Mouse (Mus musculus) midbrain, embryonic 14.5 days (tissue): ENCODE results near the gene Egln1. TPM values are rescaled to one million over a fixed set of nuclear protein-coding genes. Genes with fewer than 3 reads are reported as not detected.

ENCODE experiments used
- ATAC-seq: fragments of 200-750 bp; cut with Nextera tagmentation; 2 replicates; pipeline ENCODE4 v1.8.0; 2017; ENCODE audit warnings: moderate number of reproducible peaks, moderate library complexity; ENCODE audit not compliant: low FRiP score, low TSS enrichment
- DNase-seq: peaks from one replicate; pipeline ENCODE4 v3.0.0-alpha.2; 2015
- H3K27ac ChIP-seq: fragments of 300-500 bp; sonication (generic); replicated peaks from 2 replicates; pipeline ENCODE4 v1.5.1; 2014; ENCODE audit warnings: mild to moderate bottlenecking, low read depth, low read length, moderate library complexity
- H3K27me3 ChIP-seq: fragments of 300-500 bp; sonication (generic); 2 replicates; pipeline ENCODE4 v1.6.1; 2014; ENCODE audit warnings: low read length, control low read depth, mixed read lengths; ENCODE audit not compliant: control insufficient read depth, insufficient read depth
- H3K36me3 ChIP-seq: fragments of 300-500 bp; sonication (generic); 2 replicates; pipeline ENCODE4 v1.6.1; 2014; ENCODE audit warnings: low read length, control low read depth; ENCODE audit not compliant: control insufficient read depth, insufficient read depth
- H3K4me1 ChIP-seq: fragments of 300-500 bp; sonication (generic); 2 replicates; pipeline ENCODE4 v1.6.1; 2014; ENCODE audit warnings: mild to moderate bottlenecking, antibody characterized with exemption, low read length, control low read depth; ENCODE audit not compliant: control insufficient read depth, insufficient read depth
- H3K4me2 ChIP-seq: fragments of 300-500 bp; sonication (generic); 2 replicates; pipeline ENCODE4 v1.6.1; 2014; ENCODE audit warnings: mild to moderate bottlenecking, low read length, moderate library complexity
- H3K4me3 ChIP-seq: fragments of 300-500 bp; sonication (generic); replicated peaks from 2 replicates; pipeline ENCODE4 v1.5.1; 2014; ENCODE audit warnings: low read depth, low read length
- H3K9ac ChIP-seq: fragments of 300-500 bp; sonication (generic); replicated peaks from 2 replicates; pipeline ENCODE4 v1.6.1; 2014; ENCODE audit warnings: mild to moderate bottlenecking, low read length, moderate library complexity
- H3K9me3 ChIP-seq: fragments of 300-500 bp; sonication (generic); 2 replicates; pipeline ENCODE4 v1.6.1; 2016; ENCODE audit warnings: low read length, control low read depth, mixed read lengths; ENCODE audit not compliant: control insufficient read depth
- WGBS: fragments of 180-500 bp; shearing (Covaris S2); extraction: QIAGEN DNeasy Blood & Tissue Kit; methylation state at CpG from one replicate; pipeline ENCODE4 v1.1.7; 2014; 5-methylcytosine and 5-hydroxymethylcytosine counted together
- polyA plus RNA-seq: library from polyadenylated mRNA; unstranded; fragments of >200 nt; fragmentation: Nextera tagmentation; extraction: Ambion mirVana; gene quantifications from 2 replicates; pipeline ENCODE4 v1.2.1, GENCODE M21; 2014

The Egln1 gene
- polyA plus RNA-seq, 1 experiment from 2014 or later = 25.1 TPM

DNA sequence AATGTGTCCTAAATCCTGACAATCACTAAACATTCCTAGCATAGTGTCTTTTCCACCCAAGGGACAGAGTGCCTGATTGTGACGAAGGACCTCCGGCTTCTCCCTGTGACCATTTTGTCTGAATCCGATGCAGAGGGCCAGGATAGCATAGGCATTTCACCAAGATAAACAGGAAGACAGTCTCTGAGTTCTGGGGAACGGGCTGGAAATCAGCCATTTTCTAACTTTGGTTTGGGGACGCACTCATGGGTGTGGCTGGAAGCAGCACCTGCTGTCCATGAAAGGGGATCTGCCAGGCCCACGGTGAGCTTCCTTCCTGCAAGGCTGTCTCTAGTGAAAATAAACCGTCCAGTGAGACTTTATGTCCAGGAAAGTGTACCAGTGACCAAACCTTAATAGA, 4.1 kb upstream of the Egln1 start:
- H3K27ac ChIP-seq = no peak overlapping the region
- H3K4me3 ChIP-seq = no peak overlapping the region
- no peaks in the 10 kb centered on the region for H3K36me3 ChIP-seq
- peaks cover 8% of the 10 kb centered on the region for H3K4me1 ChIP-seq
- no peaks in the 10 kb centered on the region for H3K27me3 ChIP-seq
- DNase-seq (no peak), ATAC-seq (no peak)
- no peaks in the 10 kb centered on the region for H3K9me3 ChIP-seq
- H3K9ac ChIP-seq = no peak overlapping the region
- no peak overlapping the region for H3K4me2 ChIP-seq
- 90% methylated on average over 7 of the region's 7 CpGs for WGBS

DNA sequence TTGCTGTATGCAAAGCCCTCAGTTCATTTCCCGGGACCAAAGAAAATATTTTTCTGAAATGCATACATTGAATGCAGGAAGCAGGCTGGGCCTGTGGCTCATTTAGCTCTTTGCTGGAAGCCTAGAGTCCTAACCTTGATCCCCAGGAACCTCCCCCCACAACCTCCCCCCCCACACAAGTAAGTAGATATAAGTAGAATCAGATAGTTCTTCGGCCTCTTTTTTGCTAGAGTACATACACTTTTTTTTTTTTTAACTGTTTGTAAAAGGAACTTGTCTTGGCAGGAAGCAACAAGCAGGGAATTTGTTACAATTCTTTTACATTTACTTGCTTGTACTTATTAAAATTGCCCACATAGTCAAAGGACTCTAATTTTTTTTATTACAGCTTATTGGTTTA, 1.7 kb upstream of the Egln1 start:
- H3K27me3 ChIP-seq = no peaks in the 10 kb centered on the region
- no peaks in the 10 kb centered on the region for H3K9me3 ChIP-seq
- peak overlapping the region; percentile 95; the same call in 1 of the 2 replicates for H3K9ac ChIP-seq
- no peak for DNase-seq
- peak overlapping the region; percentile 94 for H3K4me2 ChIP-seq
- H3K4me1 ChIP-seq = peaks cover 22% of the 10 kb centered on the region
- no peaks in the 10 kb centered on the region for H3K36me3 ChIP-seq
- ATAC-seq = no peak
- no peak overlapping the region for H3K27ac ChIP-seq
- WGBS = 73% methylated on average over 2 of the region's 2 CpGs
- H3K4me3 ChIP-seq = peak overlapping the region; percentile 86

DNA sequence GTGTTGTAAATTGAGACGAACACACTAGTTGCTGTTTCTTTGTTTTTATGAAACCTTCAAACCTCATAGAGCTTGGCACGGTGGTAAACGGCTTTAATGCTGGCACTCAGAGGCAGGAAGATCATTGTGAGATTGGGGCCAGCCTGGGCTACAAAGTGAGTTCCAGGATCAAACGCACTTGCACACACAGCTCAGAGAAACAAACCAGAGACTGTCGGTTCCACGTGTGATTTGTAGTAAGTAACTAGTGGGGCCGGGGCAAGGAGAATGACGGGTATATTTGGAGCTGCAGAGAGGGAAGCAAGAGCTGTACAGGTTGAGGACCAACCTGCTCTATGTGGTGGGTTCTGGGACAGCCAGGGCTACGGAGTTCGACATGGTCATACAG, 939 bp upstream of the Egln1 start:
- H3K27ac ChIP-seq = peak overlapping the region; percentile 98
- DNase-seq = no peak
- H3K4me3 ChIP-seq = peak overlapping the region; percentile 86
- no peak for ATAC-seq
- H3K4me1 ChIP-seq = peaks cover 28% of the 10 kb centered on the region
- 24% methylated on average over 10 of the region's 10 CpGs for WGBS
- no peaks in the 10 kb centered on the region for H3K27me3 ChIP-seq
- H3K9me3 ChIP-seq = no peaks in the 10 kb centered on the region
- H3K9ac ChIP-seq = peak overlapping the region; percentile 95
- H3K36me3 ChIP-seq = no peaks in the 10 kb centered on the region
- peak overlapping the region; percentile 94 for H3K4me2 ChIP-seq

DNA sequence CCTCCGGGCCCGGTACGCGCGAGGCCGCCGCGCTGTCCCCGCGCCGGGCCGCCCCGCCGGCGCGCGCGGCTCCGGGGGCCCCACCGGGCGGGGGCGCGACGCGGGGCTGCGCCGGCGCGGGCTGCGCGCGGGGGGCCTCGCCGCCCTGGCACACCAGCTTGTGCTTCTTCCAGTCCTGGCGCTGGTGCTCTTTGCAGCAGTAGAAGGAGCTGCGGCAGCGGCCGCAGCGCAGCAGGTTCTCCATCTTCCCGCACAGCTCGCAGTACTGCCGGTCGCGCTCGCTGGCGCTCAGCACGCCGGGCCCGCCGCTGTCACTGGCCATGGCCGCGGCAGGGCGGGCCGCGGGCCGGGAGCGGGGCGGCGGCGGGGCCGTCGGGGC, 402 bp downstream of the Egln1 start:
- ATAC-seq (peak; percentile 36), DNase-seq (peak; percentile 77)
- H3K36me3 ChIP-seq = no peaks in the 10 kb centered on the region
- no peaks in the 10 kb centered on the region for H3K9me3 ChIP-seq
- whole genome bisulfite sequencing = under 1% methylated on average over 54 of the region's 62 CpGs
- H3K27me3 ChIP-seq = no peaks in the 10 kb centered on the region
- peak overlapping the region; percentile 86 for H3K4me3 ChIP-seq
- peak overlapping the region; percentile 94 for H3K4me2 ChIP-seq
- H3K4me1 ChIP-seq = peaks cover 36% of the 10 kb centered on the region
- H3K27ac ChIP-seq = peak overlapping the region; percentile 98
- peak overlapping the region; percentile 95 for H3K9ac ChIP-seq

DNA sequence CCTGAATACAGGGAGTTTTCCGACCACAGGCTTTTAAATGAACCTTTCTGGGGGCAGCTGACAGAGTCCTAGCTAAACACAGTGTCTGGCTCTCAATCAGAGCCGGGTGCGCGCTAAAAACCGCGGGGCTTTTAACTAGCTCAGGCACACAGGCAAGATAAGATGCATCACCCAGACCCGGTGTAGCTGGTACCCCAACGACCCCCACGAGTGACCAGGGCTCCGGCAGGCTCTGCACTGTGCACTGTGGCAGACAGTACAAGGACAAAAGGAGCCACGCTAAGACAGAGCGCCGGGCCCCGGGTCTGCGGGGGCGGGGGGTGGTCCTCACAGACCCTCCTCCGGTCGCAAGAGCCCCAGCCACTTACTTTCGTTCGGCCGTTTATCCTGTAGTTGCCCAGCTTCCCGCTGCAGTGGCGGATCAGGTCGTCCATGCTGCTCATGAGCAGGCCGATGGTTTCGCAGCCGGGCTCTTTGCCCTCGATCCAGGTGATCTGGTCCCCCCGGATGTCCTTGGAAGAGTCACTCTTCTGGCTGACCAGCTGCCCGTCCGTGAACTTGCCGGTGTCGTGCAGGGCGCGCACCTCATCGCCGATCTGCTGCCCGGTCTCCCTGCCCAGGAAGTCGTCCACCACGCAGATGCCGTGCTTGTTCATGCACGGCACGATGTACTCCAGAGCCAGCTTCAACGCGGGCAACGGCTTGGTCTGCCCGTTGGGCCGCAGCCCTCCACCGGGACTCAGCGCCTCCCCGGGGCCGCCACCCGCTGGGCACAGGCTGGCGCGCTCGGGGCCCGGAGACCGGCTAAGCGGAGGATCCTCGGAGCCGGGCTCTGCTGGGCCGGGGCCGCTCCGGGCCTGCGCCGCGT, 1.0 kb downstream of the Egln1 start:
- no peaks in the 10 kb centered on the region for H3K27me3 ChIP-seq
- H3K9ac ChIP-seq = peak overlapping the region; percentile 95
- H3K9me3 ChIP-seq = no peaks in the 10 kb centered on the region
- peaks cover 36% of the 10 kb centered on the region for H3K4me1 ChIP-seq
- peak overlapping the region; percentile 98 for H3K27ac ChIP-seq
- DNase-seq (peak; percentile 70), ATAC-seq (peak; percentile 41)
- H3K4me2 ChIP-seq = peak overlapping the region; percentile 94
- H3K36me3 ChIP-seq = no peaks in the 10 kb centered on the region
- under 1% methylated on average over 67 of the region's 67 CpGs for WGBS
- H3K4me3 ChIP-seq = peak overlapping the region; percentile 86

DNA sequence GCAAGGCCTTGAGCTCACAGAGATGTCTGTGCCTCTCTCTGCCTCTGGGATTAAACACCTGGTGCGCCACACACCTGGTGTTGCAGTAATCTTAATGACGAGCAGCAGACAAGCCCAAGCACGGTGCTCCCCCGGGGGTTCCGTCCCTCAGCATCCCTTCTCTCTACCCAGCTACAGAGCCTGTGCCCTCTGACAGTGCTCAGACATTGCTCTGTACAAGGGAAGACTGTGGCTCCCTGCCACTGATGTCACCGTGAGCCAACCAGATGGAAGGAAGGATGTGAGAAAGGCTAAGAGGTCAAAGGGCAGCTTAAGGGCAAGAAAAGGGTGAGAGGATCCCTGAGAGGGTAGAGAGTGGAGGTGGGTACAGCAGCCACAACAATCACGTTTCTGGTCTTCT, 4.7 kb downstream of the Egln1 start:
- H3K27ac ChIP-seq = no peak overlapping the region
- H3K4me3 ChIP-seq = no peak overlapping the region
- 62% methylated on average over 7 of the region's 7 CpGs for WGBS
- H3K9me3 ChIP-seq = no peaks in the 10 kb centered on the region
- no peaks in the 10 kb centered on the region for H3K27me3 ChIP-seq
- H3K4me2 ChIP-seq = no peak overlapping the region
- 0 out of 2 replicates have a peak overlapping the region, but pooled peaks have one; percentile 1 for H3K9ac ChIP-seq
- no peak for DNase-seq
- ATAC-seq = no peak
- peaks cover 27% of the 10 kb centered on the region for H3K4me1 ChIP-seq
- H3K36me3 ChIP-seq = peaks cover 10% of the 10 kb centered on the region; the same call in 1 of the 2 replicates

DNA sequence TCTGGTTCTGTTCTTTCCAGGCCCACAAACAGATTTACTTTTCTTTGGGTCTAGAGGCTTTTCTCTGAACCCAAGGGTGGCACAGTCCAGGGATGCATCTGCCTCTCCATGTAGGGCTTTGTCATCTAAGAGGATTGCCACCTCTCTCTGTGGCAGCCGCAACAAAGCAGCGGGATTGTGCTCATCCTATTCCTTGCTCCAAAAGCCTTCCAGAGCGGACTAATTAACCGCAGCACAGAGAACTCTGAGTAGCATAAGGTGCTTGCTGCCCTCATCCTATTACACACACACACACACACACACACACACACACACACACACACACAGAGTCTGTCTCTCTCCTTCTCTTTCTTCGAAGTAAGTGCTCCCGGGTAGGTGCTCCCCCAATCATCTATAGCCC, 5.3 kb downstream of the Egln1 start:
- WGBS = 79% methylated on average over 6 of the region's 6 CpGs
- Histone ChIP-seq H3K4me2 (no peak overlapping the region), H3K36me3 (peaks cover 16% of the 10 kb centered on the region)

DNA sequence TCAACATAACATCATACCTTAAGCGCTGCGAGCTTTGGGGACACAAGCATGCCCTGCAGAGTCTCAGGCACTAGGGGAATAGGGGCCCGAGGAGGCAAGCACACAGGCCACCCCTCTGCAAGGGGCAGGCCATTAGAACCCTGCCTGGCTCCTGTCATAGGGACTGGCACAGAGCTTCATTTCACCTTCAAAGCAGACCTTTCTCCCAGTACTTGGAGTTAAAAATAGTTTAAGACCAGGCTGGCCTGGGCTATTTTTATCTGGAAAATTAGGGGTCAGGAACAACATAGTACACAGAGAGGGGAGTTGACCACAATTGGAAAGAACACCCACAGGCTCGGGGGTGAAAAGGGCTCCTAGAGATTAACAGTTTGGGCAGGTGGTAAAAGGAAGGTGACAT, 11.8 kb downstream of the Egln1 start:
- H3K36me3 ChIP-seq = peaks cover 19% of the 10 kb centered on the region
- no peak overlapping the region for H3K4me2 ChIP-seq
- no peaks in the 10 kb centered on the region for H3K4me1 ChIP-seq
- H3K4me3 ChIP-seq = no peak overlapping the region
- H3K27me3 ChIP-seq = no peaks in the 10 kb centered on the region
- DNase-seq = no peak
- H3K27ac ChIP-seq = no peak overlapping the region
- no peak for ATAC-seq
- WGBS = 97% methylated on average over 4 of the region's 4 CpGs
- no peaks in the 10 kb centered on the region for H3K9me3 ChIP-seq
- no peak overlapping the region for H3K9ac ChIP-seq

More for the DNA sequence above, 5.3 kb downstream of the Egln1 start:
- Histone ChIP-seq H3K27me3 (no peaks in the 10 kb centered on the region), H3K9me3 (no peaks in the 10 kb centered on the region), H3K4me1 (peaks cover 27% of the 10 kb centered on the region), H3K27ac (no peak overlapping the region), H3K4me3 (no peak overlapping the region), H3K9ac (no peak overlapping the region)
- DNase-seq = no peak
- no peak for ATAC-seq

DNA sequence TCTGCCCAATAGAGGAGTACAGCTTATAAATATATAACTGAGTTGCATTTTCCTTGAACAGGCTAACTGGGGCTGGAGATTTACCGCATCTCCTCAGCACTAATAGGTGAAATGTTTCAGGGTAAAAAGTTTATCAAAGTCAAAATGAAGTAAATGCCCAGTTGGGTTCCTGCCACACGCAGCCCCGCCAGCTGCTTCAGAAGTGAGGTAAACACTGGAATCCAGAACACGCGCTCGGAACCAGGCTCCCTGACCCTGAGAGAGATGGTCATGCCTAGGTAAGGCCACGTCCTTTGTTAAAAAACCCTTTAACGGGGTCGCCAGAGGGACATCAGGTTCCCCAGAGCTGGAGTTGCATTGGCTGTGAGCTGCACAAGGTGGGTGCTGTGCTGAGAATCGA, 12.4 kb downstream of the Egln1 start:
- DNase-seq (no peak), ATAC-seq (no peak)
- WGBS = over 99% methylated on average over 10 of the region's 10 CpGs
- Histone ChIP-seq H3K9me3 (no peaks in the 10 kb centered on the region), H3K36me3 (peaks cover 19% of the 10 kb centered on the region), H3K9ac (no peak overlapping the region), H3K4me1 (no peaks in the 10 kb centered on the region), H3K4me3 (no peak overlapping the region), H3K27me3 (no peaks in the 10 kb centered on the region), H3K4me2 (no peak overlapping the region), H3K27ac (no peak overlapping the region)
